Mouse (Mus musculus) ES-Bruce4 (cell line): ENCODE data around the gene Wipi2. TPM values are rescaled to one million over a fixed set of nuclear protein-coding genes. Genes with fewer than 3 reads are reported as not detected.
A peak's percentile ranks its signal among the peaks of the same experiment; 100 is the strongest.

Experiments used
- H3K27ac ChIP-seq: 2 replicates; pipeline ENCODE4 v1.5.1; 2012; ENCODE audit warnings: low read length, inconsistent platforms; ENCODE audit not compliant: insufficient read depth
- H3K27me3 ChIP-seq: 2 replicates; pipeline ENCODE4 v1.6.1; 2012; ENCODE audit warnings: mild to moderate bottlenecking, low read length, inconsistent platforms; ENCODE audit not compliant: control insufficient read depth, poor library complexity, insufficient read depth, severe bottlenecking
- H3K36me3 ChIP-seq: 2 replicates; pipeline ENCODE4 v1.6.1; 2012; ENCODE audit warnings: inconsistent platforms, mild to moderate bottlenecking, low read length, moderate library complexity; ENCODE audit not compliant: control insufficient read depth, poor library complexity, insufficient read depth, severe bottlenecking
- H3K4me1 ChIP-seq: one replicate; pipeline ENCODE4 v1.8.1; 2011; ENCODE audit warnings: low read length; ENCODE audit not compliant: control insufficient read depth, insufficient read depth
- H3K4me3 ChIP-seq: 2 replicates; pipeline ENCODE4 v1.5.1; 2011; ENCODE audit warnings: low read depth, mild to moderate bottlenecking, low read length
- H3K9ac ChIP-seq: 2 replicates; pipeline ENCODE4 v1.6.1; 2012; ENCODE audit warnings: low read depth, mild to moderate bottlenecking, inconsistent platforms; ENCODE audit not compliant: poor library complexity, severe bottlenecking
- H3K9me3 ChIP-seq: replicated peaks from 2 replicates; pipeline ENCODE4 v1.6.1; 2012; ENCODE audit warnings: mild to moderate bottlenecking, low read length, inconsistent platforms; ENCODE audit not compliant: control insufficient read depth, poor library complexity, insufficient read depth, severe bottlenecking
- CTCF ChIP-seq: IDR thresholded peaks from one replicate; pipeline ENCODE4 v1.8.1; 2011; ENCODE audit warnings: low read depth, low read length
- EP300 ChIP-seq: IDR thresholded peaks from 2 replicates; pipeline ENCODE4 v1.6.1; 2011; ENCODE audit warnings: low read depth, low read length; ENCODE audit not compliant: insufficient read depth
- POLR2A ChIP-seq: IDR thresholded peaks from one replicate; pipeline ENCODE4 v1.8.1; 2011; ENCODE audit warnings: low read length; ENCODE audit not compliant: insufficient read depth
- polyA plus RNA-seq: library from polyadenylated mRNA; stranded (reverse); fragments of >200 nt; gene quantifications from 2 replicates; pipeline ENCODE4 v1.2.4, GENCODE M21; 2011; ENCODE audit warnings: low read depth; ENCODE audit not compliant: missing spikeins, insufficient read depth, insufficient read length

The Wipi2 gene
- polyA plus RNA-seq, 1 experiment = 50.6 TPM

- no peak overlapping the region for H3K9ac ChIP-seq
- no peak overlapping the region for H3K4me3 ChIP-seq
- H3K27me3 ChIP-seq = no peaks in the 10 kb centered on the region
- H3K27ac ChIP-seq = no peak overlapping the region
- H3K4me1 ChIP-seq = no peaks in the 10 kb centered on the region
- TF ChIP-seq EP300 = no peak
- TF ChIP-seq POLR2A = no peak
- TF ChIP-seq CTCF = no peak
- H3K36me3 ChIP-seq = no peaks in the 10 kb centered on the region
- no peaks in the 10 kb centered on the region for H3K9me3 ChIP-seq
Observed at GRCm38 (mm10) chr5:142696865-142697264, 69.4 kb downstream of the Wipi2 start.

DNA sequence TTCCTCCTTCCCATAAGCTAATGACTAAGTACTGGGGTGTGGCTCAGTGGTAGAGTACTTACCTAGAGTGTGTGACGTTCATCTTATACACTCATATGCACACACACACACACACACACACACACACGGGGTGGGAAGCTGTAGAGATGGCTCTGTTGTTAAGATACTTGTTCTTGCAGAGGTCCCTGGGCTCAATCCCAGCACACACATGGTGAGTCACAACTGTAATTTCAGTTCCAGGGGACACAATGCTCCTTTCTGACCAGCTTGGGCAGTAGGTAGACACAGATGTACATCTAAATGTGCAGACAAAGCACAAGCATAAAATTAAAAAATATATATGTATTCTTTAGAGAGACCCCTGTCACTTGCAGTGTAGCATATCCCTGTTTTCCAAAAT lies 70.2 kb downstream of the Wipi2 start:
- H3K4me1 ChIP-seq = no peaks in the 10 kb centered on the region
- no peak for TF ChIP-seq POLR2A
- no peak for TF ChIP-seq EP300
- no peak for TF ChIP-seq CTCF
- no peak overlapping the region for H3K9ac ChIP-seq
- H3K4me3 ChIP-seq = no peak overlapping the region
- no peak overlapping the region for H3K27ac ChIP-seq
- no peaks in the 10 kb centered on the region for H3K9me3 ChIP-seq
- no peaks in the 10 kb centered on the region for H3K36me3 ChIP-seq
- no peaks in the 10 kb centered on the region for H3K27me3 ChIP-seq

- peak overlapping the region; percentile 63 for H3K4me3 ChIP-seq
- no peaks in the 10 kb centered on the region for H3K27me3 ChIP-seq
- peak overlapping the region; percentile 64; the same call in 1 of the 2 replicates for H3K9ac ChIP-seq
- no peaks in the 10 kb centered on the region for H3K4me1 ChIP-seq
- TF ChIP-seq EP300 (no peak), POLR2A (no peak), CTCF (no peak)
- H3K36me3 ChIP-seq = no peaks in the 10 kb centered on the region
- no peaks in the 10 kb centered on the region for H3K9me3 ChIP-seq
- no peak overlapping the region for H3K27ac ChIP-seq
Observed at GRCm38 (mm10) chr5:142700842-142701589, 73.5 kb downstream of the Wipi2 start.

DNA sequence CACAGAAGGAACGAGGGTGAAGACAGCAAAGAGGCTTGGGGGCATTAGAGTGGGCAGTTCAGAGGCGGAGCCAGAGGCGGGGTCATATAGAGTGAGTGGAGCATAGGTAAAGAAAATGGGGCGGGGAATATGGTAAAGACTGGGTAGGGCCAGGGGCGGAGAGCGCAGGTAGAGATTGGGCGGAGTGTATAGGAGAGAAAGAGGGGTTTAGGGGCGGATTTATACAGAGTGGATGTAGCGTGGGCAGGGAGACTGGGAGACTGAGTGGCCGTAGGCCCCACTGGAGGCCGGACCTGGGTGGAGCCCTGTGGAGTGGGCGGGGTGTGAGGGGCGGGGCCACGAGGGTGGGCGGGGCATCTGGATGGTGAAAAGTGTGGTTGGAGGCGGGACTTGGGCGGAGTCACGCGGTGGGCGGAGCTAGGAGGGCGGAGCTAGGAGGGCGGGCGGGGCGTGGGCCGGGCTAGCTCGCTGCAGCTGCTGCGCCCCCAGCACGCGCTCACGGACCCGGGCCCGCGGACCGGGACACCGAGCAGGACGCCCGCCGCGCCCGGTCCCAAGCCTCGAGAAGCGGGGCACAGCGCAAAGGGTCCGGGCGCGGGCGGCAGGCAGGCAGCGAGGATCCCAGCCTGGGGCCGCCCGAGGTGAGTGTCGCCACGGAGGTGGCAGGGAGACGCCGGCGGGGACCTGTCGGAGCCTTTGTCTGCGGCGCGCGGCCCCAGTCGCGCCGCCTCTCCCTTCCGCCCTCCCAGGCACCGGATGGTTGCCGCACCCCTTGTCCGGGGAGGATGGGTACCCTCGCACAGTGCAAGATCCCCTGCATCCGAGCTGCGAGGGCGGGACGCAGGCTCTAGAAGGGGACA lies 74.4 kb downstream of the Wipi2 start:
- Histone ChIP-seq H3K27ac (no peak overlapping the region), H3K9ac (peak overlapping the region; percentile 64), H3K4me1 (no peaks in the 10 kb centered on the region), H3K9me3 (no peaks in the 10 kb centered on the region), H3K36me3 (no peaks in the 10 kb centered on the region), H3K27me3 (no peaks in the 10 kb centered on the region), H3K4me3 (peak overlapping the region; percentile 63)
- TF ChIP-seq CTCF (no peak), EP300 (no peak), POLR2A (no peak)

GRCm38 (mm10) chr5:142702511-142703138 lies 75.1 kb downstream of the Wipi2 start:
- H3K27me3 ChIP-seq = no peaks in the 10 kb centered on the region

More at GRCm38 (mm10) chr5:142702511-142703138, 75.1 kb downstream of the Wipi2 start:
- no peak for TF ChIP-seq CTCF
- TF ChIP-seq POLR2A = no peak
- no peak for TF ChIP-seq EP300
- Histone ChIP-seq H3K4me3 (peak overlapping the region; percentile 62), H3K9me3 (no peaks in the 10 kb centered on the region), H3K4me1 (no peaks in the 10 kb centered on the region), H3K36me3 (no peaks in the 10 kb centered on the region), H3K27ac (no peak overlapping the region), H3K9ac (peak overlapping the region; percentile 64)
